Mouse (Mus musculus) heart, postnatal 4 days (tissue): ENCODE measurements around the gene Ccnd3. TPM values are rescaled to one million over a fixed set of nuclear protein-coding genes. Genes with fewer than 3 reads are reported as not detected.

Experiments
- DNase-seq: peaks from one replicate; pipeline ENCODE4 v3.0.0; 2021
- total RNA-seq, 2 experiments: library from RNA; stranded (reverse); gene quantifications; 2 replicates each; pipeline ENCODE4 v1.2.3; 2021

The Ccnd3 gene
- total RNA-seq, 2 experiments from 2014 or later = 170 to 175 TPM

DNA sequence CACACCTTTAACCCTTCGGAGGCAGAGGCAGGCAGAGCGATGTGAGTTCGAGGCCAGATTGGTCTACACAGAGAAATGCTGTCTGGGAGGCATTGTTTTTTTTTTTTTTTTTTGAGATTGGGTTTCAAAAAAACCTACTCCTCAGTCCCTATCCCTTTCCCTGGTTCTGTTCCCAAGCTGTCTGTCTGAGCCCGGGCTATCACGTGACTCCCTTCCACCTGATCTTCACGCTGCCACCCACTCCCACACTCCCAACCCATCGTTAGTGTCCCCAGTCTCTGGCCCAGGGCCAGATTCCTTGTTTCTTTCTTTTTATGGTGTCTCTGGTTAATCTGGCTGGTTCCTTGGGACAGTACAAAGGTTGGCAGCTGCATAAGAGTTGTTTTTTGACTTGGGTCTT is 46.2 kb downstream of the Ccnd3 start:
- DNase-seq = no peak

DNA sequence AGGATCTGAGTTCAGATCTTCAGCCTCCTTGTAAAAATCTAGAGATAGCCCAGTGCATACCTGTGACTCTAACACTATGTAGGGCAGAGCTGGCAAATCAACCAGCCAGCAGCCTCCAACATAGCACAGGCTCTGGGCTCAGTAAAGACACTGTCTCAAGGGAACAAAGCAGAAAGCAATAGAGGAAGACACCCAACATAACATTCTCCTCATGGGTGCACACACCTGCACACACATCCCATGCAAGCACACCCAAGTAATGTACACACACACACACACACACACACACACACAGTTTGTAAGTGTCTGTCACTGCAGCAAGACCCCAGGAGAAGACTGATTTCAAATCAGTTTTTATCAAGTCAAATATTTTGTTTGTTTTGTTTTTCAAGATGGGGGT is 48.1 kb downstream of the Ccnd3 start:
- DNase-seq = no peak

DNA sequence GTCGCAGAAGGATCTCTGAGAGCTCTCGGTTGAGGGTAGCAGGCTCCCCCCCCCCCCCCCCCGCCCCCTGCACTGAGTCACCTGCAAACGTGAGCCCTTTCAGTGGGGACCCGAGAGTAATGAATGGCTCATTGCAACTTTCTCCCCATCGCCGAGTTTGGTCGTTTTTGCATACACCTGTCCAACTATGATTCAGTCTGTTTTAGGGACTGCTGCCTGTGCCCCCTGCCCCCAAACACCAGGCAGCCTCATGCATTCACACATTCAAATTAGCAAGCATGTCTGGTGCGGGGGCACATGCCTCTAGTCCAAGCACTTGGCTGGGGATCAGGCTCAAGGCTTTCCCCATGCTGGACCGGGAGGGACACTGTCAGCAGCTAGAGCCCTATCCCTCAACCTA is 49.8 kb downstream of the Ccnd3 start:
- no peak for DNase-seq

DNA sequence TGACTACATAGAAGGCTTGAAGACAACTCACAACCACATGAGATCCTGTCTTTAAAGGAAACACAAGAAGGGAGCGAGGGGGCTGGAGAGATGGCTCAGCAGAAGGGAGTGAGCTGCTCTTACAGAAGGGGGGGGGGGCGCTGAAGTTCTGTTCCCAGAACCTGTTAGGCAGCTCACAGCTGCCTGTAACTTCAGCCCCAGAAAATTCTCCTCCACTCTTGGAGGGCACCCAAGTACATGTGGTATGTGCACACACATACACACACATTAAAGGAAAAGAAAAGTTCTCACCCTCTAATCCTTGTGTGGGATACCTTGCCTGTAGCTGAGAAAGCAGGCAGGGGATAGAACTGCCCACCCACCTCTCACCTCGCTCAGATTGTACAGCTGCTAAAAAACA is 52.3 kb downstream of the Ccnd3 start:
- DNase-seq = no peak

DNA sequence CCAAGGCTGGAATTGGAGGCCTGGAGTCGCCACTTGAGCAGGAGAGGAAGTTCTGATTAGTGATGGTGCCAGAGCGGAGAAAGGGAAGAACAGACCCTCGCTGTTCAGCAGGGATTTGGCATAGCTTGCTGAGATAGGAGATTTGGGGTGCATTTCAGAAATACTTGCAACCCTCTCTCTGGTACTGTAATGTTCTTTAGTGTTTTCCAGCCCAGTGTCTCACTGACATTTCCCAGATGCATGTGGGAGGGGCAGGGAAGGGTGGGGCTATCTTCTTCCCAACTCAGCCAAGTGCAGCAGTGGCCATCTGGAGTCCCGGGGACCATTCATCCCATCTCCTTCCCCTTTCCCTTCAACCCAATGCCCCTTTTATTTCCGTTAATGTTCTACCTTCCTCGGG is 54.9 kb downstream of the Ccnd3 start:
- DNase-seq = peak; percentile 48

DNA sequence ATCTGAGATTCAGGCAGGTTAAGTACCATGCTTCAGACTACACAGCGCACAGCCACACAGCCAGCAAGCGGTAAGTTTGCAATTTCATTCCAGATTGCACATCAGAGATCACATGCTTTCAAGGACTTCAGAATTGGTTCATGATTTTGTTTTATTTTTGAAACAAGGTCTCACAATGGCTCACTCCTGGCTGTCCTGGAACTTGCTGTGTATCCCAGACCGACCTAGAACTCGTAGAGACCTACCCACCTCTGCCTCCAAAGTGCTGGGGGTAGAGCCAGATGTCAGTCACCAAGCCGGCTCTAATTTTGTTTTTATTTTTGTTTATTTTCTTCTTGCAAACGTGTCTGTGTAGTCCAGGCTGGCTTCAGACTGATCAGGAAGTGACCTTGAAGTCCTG is 58.0 kb downstream of the Ccnd3 start:
- DNase-seq = no peak

DNA sequence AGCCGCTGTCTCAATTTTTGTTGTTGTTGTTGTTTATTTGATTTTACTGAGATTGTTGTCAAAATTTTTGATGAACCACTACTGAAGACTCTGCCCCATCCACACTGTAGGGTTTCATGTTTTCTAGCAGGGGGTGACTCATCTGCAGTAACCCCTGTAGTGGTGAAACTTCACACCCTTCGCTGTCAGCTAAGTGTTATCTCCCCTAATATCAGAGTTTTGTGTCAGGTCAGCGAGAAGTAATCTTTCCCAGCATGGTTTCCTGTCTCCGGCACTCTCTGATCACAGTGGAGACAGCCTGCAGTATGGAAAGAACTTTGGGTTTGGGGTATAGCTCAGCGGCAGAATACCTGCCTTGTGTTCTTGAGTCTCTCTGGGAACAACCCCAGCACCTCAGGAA is 59.8 kb downstream of the Ccnd3 start:
- no peak for DNase-seq

DNA sequence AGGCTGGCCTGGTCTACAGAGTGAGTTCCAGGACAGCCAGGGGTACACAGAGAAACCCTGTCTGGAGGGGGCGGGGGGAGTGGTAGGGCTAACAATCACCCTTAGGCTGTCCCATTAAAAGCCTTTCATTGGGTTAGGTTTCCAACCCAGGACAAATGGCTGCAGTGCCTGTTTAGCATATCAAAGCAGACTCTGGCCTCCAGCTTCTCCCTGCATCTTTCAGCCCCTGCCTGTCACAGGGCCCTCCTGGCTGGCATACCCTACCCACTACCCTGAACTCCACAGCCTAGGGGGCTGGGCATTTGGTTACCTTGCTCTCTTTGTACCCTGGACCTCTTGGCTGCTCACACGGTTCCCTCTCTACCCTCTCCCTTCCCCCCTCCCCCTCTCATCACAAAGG is 61.3 kb downstream of the Ccnd3 start:
- DNase-seq = no peak

DNA sequence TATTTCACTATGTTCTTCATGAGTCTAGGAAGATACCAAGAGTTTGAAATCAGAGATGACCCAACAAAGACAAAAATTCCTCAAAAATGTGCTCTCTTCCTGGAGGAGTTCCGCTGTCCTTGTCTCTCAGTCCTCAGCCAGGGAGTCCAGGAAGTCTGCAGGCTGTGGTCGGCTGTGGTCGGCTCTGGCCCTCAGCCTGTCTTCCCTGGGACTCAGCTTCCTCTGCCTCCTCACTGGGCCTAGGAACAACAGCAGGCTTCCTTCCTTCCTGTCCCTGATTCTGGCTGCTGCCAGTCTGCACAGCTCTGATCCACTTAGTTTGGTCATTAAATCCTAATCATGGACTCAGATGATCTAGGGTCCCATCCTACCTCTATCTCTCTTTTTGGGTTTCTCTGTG is 62.4 kb downstream of the Ccnd3 start:
- peak; percentile 39 for DNase-seq

DNA sequence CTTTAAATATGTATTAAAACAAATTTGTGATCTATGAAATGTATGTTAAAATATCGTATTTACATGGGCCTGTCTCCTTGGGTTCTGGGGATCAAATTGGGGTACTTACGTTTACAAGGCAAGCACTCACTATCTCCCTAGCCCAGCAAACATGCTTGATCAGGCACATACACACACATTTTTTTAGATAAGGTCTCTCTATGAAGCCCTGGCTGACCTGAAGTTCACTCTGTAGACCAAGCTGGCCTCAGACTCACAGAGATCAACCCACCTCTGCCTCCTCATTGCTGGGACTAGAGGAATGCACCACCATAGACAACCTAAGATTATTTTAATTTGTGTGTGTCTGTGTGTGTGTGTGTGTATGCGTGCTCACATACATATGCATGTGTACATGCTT is 63.5 kb downstream of the Ccnd3 start:
- no peak for DNase-seq

DNA sequence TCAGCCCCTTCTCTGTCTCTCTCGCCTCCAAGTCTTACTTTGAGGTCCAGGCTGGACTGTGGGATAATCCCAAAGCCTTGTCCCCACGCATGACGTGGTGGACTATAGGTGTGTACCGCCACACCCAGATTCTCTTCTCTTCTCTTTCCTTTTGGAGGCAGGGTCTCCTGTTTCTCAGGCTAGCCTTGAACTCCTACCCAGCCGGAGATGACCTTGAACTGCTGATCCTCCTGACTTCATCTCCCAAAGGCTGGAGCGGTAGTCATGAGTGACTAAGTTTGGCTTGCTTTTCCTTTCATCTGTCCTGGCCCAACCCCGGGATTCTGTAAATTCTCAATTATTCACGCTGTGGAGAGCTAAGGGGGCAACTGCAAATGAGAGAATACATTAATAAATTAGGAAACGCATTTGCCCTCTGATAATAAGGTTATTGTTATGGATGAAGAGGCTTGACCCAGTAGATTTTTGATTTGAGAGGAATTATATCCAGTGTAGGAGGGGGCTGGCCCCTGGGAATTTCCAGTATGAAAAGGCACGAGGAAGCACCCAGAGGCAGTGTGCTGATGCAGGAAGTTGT is 64.2 kb downstream of the Ccnd3 start:
- no peak for DNase-seq

DNA sequence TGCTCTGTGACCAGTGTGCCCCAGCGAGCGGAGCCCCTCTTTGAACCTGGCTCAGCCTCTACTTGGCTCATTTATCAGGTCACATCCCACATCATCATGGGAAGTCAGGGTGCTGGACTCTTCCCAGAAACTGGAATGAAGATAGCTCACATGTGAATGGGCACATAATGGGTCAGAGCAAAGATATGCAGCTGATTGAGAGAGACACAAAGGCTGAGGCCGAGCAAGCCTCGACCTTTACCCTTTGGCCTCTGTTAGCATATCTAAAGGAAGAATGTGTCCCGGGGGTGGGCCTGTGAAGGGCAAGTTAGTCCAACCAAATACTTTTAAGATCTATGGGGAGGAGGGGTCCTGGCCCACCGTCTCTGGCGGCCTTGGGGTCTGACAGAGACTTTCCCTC is 66.8 kb downstream of the Ccnd3 start:
- no peak for DNase-seq

DNA sequence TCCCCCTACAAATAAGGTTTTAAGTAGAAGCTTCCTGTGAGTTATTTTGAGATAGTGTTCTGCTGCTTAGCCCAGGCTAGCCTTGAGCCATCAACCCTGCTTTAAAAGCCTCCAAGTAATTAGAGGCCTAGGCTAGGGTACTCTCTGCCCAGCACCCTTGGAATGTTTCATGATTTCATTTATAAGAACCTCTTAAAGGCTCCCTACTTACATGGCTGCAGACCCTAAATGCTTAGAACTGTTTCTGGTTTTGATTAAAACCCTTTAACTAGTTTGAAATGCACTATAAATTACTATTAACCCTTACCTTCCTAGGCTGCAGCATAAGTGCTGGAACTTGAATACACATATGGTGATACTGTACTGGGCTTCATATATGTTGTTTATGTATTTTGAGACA is 67.6 kb downstream of the Ccnd3 start:
- DNase-seq = no peak

DNA sequence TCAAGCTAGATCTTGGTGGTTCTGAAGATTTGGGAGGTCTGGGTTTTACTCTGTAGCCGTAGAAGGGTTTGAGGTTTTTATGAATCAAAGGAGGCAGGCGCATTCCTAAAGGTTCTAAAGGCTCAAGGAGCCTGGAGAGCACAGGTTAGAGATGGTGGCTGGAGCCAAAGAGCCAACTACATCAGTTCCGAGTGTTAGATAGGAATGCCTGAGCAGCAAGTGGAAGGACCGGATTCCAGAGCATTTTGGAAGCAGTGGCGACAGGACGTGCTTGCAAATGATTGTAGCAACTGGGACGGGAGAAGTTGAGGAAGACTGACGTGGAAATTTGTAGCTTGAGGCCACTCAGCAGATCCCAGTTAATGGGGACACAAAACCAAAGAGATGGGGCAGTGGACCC is 69.2 kb downstream of the Ccnd3 start:
- no peak for DNase-seq

DNA sequence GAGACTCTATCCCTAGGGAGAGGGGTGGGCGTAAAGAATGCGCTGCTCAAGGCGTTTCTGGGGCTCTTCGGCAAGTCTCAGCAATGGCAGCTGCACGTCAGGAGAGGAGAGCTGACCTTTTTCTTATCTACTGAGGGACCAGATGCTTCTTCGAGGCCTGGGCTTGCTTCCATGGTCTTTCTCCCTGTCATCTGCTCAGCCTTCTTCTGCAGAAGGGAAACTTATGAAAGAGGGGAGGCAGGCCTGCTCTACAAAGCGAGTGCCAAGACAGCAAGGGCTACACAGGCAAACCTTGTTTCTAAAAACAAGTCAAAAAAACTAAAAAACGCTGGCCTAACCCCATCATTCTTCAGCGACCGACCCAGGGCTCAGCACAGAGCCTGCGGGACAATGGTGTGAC is 70.0 kb downstream of the Ccnd3 start:
- DNase-seq = peak; percentile 40

DNA sequence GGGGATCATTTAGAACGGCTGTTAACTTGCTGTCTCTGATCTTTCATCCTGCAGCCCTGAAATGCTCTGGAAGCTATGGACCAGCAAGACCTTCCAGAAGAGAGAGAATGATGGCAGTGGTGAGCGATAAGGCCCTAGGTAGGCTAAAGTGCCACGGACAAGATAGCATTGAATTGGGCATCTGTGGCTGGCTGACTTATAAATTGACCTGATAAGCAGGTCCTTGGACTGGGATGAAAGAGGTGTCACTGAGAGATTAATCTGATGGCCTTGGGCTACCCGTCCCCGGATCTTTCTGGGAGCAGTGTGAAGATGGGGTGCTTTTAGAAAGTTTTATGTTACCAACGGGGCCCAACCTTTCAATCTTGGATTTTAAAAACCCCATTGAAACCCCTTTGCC is 73.8 kb downstream of the Ccnd3 start:
- no peak for DNase-seq

DNA sequence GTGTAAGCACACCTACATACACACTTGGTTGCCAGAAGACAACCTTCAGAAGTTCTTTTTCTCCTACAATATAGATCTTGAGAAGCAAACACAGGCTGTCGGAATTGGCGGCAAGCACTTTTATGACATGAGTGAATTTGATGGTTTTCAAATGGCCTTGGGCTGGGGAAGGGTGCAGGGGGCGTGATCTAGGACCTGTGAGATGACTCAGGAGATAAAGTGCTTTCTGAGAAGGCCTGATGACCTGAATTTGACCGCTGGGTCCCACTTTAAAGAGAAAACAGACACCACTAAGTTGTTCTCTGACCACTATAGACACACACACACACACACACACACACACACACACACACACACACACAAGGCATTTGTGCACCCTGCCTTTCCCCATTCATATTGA is 76.1 kb downstream of the Ccnd3 start:
- DNase-seq = no peak

DNA sequence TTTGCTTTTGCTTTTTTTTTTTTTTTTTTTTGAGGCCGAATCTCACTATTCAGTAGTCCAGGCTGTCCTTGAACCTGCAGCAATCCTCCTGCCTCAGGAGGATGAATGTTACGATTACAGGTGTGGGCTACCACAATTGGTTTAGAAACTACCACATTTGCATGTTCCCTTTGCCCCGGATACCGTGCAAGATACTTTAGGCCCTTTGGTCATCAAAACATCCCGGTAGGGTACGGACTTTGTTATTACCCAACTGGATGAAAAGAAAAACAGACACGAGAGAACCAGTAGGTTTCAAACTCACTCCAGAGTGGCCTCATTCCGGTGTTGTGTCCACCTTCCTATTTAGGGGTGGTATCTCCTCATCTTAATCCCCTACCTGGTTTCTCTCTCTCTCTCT is 83.7 kb downstream of the Ccnd3 start:
- DNase-seq = no peak

DNA sequence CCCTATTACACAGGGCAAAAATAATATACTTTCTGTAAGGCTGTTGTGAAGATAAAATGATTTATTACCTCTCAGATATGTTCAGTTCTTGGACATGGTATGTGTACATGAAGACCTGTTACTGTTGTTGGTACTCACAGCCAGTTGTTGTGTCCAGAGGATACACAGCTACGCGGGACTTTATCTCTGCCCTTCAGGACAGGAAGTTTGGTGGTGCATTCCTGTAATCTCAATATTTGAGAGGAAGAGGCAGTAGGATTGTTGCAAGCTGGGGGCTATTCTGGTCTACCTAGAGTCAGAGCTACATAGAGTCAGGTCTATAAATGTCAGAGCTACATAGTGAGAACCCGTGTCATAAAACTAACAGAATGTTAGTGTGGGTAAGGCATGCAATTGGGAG is 86.2 kb downstream of the Ccnd3 start:
- DNase-seq = no peak

DNA sequence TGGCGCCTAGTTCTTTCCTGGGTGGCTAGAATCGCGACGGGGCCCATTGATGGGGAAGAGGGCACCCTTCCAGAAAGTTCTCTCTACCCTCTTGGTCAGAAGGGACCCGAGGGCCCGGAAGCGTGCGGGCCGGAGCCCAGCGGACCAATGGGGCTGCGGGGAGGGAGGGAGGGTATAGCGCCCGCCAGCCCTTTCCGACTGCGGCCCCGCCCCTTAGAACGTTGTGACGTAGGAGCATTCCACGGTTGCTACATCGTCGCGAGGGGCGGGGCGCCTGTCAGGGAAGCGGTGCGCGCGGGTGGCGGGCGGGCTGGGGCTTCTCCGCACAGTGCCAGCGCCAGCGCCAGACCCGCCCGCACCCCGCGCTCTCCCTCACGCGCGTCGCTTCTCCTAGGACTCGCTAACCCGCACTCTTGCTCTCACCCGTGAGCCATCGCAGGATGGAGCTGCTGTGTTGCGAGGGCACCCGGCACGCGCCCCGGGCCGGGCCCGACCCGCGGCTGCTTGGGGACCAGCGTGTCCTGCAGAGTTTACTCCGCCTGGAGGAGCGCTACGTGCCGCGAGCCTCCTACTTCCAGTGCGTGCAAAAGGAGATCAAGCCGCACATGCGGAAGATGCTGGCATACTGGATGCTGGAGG is 88.5 kb downstream of the Ccnd3 start:
- DNase-seq = peak; percentile 98

DNA sequence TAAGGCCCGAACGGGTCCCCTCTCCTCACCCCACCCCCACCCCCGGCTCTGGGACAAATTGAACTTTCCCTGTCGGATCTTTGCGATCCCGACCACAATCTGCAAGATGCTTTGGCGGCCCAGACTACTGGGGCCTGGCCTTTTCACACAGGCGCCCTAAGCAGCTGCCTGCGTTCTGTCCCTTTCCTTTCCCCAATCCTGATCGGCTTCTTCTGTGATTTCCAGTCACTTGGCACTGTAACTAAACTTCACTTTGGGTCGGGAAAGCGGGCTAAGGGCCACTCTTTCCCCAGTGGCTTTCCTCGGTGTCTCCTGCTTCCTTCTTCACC is 89.0 kb downstream of the Ccnd3 start:
- no peak for DNase-seq

DNA sequence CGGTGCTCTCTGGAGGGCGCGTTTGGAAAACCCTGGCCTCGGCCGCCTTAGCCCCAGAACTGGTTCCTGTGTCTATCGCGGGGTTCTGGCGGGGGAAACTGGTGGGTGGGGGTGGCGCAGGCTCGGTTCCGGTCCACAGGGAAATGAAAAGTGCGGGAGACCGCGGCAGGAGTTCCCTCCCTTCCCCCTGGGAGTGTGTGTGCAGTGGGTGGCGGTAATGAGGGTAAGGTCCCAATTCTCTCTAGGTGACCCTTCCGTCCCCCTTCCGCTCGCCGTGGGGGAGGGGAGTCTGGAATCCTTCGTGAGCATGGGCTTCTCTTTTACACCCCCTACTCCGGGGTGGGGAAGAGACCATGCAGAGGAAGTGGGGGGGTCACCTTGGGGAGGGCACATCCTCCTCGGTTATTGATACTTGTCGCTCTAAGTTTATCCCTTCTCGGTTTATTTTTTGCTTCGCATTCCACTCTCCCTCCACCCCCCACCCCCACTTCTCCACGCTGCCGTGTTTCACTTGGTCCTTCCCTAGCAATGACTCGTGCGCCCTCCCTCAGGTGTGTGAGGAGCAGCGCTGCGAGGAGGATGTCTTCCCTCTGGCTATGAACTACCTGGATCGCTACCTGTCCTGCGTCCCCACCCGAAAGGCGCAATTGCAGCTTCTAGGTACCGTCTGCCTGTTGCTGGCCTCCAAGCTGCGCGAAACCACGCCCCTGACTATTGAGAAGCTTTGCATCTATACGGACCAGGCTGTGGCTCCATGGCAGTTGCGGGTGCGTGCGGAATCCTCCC is 89.5 kb downstream of the Ccnd3 start:
- DNase-seq = peak; percentile 63

DNA sequence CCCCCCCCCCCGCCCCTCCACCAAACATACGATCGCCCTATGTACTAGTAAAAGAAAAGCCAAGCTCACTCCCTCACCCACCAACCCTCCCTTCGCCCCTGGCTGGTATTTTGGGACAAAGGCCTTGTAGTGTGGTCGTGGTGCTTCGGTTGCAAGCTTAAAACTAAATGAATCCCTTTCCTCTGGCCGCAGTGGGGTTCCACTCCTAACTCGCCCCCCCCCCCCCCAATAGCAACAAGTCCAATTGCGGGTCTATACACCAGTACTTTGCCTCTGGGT is 90.1 kb downstream of the Ccnd3 start:
- no peak for DNase-seq
